Mouse (Mus musculus) retina, postnatal 1 day (tissue): Measurements from ENCODE around the gene Cxcr1.
A peak's percentile ranks its signal among the peaks of the same experiment; 100 is the strongest.
"Not testable (repeated sequence)": the region's sequence is repeated elsewhere in the genome, so short reads cannot be mapped to it uniquely, and the experiment has no call there.

ENCODE experiments used
- DNase-seq: peaks from one replicate; pipeline ENCODE4 v3.0.0-alpha.2; 2012

Cxcr1 gene

GRCm38 (mm10) chr1:74195961-74196360 is 1.5 kb upstream of the Cxcr1 start:
- DNase-seq, result peak; percentile 45

GRCm38 (mm10) chr1:74192711-74193110 is 1.7 kb downstream of the Cxcr1 start:
- no peak for DNase-seq

- no peak for DNase-seq
Measured at GRCm38 (mm10) chr1:74190471-74190870, 4.0 kb downstream of the Cxcr1 start.

GRCm38 (mm10) chr1:74183006-74183405 is 11.4 kb downstream of the Cxcr1 start:
- no peak for DNase-seq

- no peak for DNase-seq
Measured at GRCm38 (mm10) chr1:74181462-74181861, 13.0 kb downstream of the Cxcr1 start.

- DNase-seq, result no peak
Measured at GRCm38 (mm10) chr1:74179624-74180408, 14.6 kb downstream of the Cxcr1 start.

GRCm38 (mm10) chr1:74178618-74179017 is 15.8 kb downstream of the Cxcr1 start:
- DNase-seq, result no peak

GRCm38 (mm10) chr1:74175731-74176130 is 18.7 kb downstream of the Cxcr1 start:
- no peak for DNase-seq

GRCm38 (mm10) chr1:74172722-74173121 is 21.7 kb downstream of the Cxcr1 start:
- DNase-seq, result no peak

GRCm38 (mm10) chr1:74169721-74170120 is 24.7 kb downstream of the Cxcr1 start:
- no peak for DNase-seq

- no peak for DNase-seq
Measured at GRCm38 (mm10) chr1:74167136-74167535, 27.3 kb downstream of the Cxcr1 start.

- no peak for DNase-seq
Measured at GRCm38 (mm10) chr1:74160036-74160435, 34.4 kb downstream of the Cxcr1 start.

GRCm38 (mm10) chr1:74159613-74160012 is 34.8 kb downstream of the Cxcr1 start:
- not testable (repeated sequence) for DNase-seq

- DNase-seq, result peak; percentile 8
Measured at GRCm38 (mm10) chr1:74156381-74156910, 38.0 kb downstream of the Cxcr1 start.

- no peak for DNase-seq
Measured at GRCm38 (mm10) chr1:74155435-74156012, 38.9 kb downstream of the Cxcr1 start.

- no peak for DNase-seq
Measured at GRCm38 (mm10) chr1:74153461-74154184, 40.8 kb downstream of the Cxcr1 start, which contains the start of gene Cxcr2. Cxcr2 (plus strand) TSS chr1:74153989.

- no peak for DNase-seq
Measured at GRCm38 (mm10) chr1:74151091-74151490, 43.3 kb downstream of the Cxcr1 start.

GRCm38 (mm10) chr1:74150101-74150500 is 44.3 kb downstream of the Cxcr1 start:
- DNase-seq, result no peak

GRCm38 (mm10) chr1:74149106-74149885 is 45.1 kb downstream of the Cxcr1 start:
- no peak for DNase-seq
